Mouse (Mus musculus) testis, postnatal 14 days (tissue): ENCODE data around the gene Col2a1.

Experiments
- DNase-seq: peaks from one replicate; pipeline ENCODE4 v3.0.0; 2021; ENCODE audit warnings: low spot score

Gene Col2a1

GRCm38 (mm10) chr15:98002991-98003821 lies 1.3 kb downstream of the Col2a1 start:
- no peak for DNase-seq

GRCm38 (mm10) chr15:98002113-98002990 lies 2.1 kb downstream of the Col2a1 start:
- no peak for DNase-seq

DNA sequence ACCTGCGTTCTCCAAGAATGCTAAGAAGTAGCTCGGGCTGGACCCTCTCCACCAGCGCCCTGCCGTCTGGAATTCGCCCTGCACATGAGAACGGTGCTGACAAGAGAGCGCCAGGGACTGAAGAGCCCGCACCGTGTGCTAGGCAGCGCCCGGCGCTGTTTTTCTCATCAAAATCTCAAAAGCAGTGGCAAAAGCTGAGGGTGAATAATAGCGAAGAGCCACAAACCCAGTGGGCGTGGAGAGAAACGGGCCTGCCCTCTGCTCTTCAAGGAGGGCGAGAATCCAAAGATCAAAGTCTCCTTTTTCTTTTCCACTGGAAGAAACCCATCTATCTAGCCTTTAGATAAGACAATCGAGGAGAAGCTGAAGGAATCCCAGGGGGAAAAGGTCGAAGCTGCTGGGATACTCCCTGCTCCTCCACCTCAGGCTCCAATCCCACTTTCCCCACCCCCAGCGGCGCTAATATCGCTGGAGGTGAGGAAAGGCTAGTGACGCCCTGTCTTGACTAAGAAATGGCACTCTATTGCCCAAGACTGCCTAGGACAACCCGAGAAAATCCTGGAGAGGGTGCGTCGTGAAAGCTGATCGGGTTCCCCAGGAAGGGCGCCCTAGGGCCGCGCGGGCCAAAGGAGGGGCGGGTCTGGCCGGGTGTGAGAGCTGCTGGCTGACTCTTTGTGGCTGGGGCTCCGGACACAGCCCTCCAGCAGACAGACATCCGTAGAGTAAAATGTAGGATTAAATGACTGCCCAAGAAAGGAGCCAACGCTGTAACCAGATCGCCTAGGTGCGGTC lies 3.0 kb downstream of the Col2a1 start:
- DNase-seq = no peak

DNA sequence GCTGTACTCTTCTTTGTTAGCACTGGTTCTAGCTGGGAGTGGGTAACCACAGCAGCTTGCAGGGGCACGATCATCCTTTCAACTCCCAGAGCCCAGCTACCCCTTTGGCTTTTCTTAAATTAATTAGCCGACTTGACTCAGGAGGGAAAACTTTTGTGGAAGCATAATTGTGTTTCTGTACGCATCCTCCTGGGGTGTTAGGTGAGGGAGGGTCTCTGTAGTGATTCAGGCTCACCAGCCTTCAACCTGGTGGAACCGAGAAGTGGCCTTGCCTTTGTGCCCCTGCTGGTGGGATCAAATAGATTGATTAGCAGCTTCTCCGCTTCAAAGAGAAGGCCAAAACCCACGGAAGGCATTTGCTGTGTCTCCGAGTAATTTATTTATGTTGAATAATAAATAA lies 4.5 kb downstream of the Col2a1 start:
- no peak for DNase-seq

- DNase-seq = no peak
These were observed 4.9 kb downstream of the Col2a1 start for GRCm38 (mm10) chr15:97999546-97999945.

DNA sequence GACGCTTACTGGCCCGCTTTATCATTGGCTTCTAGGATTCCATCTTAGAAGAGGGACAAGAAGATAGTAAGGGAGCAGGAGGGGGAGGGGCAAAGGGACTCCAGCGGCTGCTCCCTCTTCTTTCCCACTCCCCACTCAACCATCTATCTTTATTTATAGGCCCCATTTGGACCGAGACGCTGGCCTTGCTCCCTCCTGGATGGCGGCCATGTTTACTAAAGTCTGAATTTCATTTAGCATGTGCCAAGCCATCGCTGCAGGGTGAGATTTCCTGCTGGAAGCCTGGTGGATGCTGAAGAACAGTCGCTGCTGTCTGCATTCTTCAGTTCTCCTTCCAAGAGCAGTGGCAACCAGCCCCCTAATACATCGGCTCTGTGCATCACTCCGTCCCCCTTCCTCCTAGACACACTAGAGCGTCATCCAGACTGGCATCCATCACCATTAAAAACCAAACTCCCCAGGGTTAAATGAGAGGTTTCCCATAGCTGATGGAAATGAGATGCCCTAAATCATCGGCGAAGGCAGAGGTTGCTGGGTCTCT lies 7.7 kb downstream of the Col2a1 start:
- DNase-seq = no peak

DNA sequence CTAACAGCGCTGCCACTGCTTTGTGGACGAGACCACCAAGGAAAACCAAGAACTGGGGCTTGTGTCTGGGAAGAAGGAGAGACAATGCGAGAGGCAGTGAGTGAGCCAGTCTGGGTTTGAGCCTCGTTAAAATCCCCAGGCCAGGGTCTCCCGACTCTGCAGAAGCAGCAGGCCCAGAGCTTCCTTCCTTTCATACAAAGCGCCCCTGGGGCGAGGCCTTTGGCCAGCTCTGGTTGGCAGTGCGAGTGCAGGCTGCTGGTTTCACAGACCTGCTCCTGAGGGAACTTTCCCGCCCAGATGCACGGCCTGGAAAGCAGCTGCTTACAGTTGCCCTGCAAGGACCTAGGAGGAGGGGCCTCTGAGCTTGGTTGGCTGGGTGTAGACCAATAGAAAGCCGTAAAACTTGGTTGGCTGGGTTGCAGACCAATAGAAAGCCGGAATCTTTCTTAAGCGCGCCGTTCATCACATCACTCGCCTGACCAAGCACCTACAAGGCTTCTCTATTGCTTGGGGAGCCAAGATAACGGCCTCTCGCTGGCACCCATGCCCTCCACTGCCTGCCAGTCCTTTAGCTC lies 11.7 kb downstream of the Col2a1 start:
- peak; percentile 89 for DNase-seq

DNA sequence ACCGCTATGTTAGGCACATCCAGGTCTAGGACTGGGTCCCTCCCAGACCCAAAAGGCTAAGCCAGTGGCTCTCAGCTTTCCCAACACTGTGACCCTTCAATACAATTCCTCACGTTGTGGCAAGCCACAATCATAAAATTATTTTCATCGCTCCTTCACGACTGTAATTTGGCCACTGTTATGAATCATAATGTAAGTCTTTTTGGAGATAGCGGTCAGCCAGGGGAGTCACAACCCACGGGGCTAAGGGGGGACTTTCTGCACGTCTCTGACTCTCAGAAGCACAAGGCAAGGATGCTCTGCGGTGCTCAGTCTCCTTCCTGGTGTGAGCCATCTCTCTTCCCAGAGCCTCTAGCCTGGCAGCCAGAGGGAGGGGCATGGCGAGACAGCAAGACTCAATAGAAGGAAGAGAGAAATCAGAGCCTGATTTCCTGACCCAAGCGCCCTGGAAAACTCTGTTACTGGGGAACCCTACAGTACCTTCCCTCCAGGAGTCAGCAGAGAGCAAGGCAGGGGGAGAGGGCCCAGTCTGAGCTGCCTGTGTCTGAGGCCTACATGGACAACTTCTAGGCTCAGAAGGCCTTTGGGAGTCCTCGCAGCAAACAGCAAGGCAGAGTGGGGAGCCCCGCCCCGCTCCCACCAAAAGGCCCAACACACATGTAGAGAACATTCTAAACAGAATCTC lies 12.3 kb downstream of the Col2a1 start:
- DNase-seq = no peak

DNA sequence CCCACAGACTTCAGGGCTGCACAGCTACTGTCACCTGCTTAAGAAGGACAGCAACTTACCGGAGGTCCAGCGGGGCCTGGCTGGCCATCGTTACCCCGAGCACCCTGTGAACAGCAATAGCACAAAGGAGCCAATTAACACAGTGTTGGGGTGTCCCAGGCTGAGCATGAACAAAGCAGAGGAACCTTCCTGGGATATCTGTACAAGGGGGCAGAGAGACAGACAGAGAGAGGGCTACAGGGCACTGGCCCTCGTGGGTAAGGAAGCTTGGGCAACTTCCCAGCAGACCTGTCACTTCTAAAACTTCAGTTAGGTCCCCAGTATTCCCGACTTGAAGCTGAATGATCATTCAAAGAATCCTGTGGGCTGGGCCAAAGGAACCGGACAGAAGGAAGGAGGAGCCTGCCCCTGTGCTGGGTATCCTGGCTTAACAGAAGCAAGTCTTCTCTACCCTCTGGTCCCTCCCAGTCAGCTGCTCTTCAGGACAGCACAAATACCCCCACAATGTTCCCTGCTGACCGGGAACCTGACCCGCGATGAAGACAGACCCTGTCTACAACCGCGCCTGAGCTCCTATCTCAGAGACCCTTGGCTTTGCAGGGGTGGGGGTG lies 13.1 kb downstream of the Col2a1 start:
- DNase-seq = no peak

DNA sequence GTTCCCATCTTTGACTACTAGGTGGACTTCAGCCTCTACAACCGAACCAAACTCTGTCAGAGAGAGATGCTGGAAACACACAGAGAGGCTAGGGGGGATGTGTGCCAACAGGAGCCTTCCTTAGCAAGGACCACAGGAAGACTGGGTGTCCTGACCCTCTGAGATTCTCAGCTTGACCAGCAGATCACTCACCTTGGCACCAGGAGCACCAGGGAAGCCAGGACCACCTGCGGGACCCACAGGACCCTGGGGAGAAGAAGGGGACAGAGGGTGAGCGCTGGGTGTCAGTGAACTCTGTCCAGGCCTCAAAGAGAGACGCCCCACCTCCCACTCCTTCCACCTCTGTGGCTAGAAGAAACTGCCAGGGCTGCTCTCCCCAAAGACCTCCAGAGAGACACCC lies 13.8 kb downstream of the Col2a1 start:
- DNase-seq = no peak

- DNase-seq = no peak
These were observed 14.4 kb downstream of the Col2a1 start for GRCm38 (mm10) chr15:97990124-97990523.

GRCm38 (mm10) chr15:97989544-97989943 lies 15.0 kb downstream of the Col2a1 start:
- no peak for DNase-seq

DNA sequence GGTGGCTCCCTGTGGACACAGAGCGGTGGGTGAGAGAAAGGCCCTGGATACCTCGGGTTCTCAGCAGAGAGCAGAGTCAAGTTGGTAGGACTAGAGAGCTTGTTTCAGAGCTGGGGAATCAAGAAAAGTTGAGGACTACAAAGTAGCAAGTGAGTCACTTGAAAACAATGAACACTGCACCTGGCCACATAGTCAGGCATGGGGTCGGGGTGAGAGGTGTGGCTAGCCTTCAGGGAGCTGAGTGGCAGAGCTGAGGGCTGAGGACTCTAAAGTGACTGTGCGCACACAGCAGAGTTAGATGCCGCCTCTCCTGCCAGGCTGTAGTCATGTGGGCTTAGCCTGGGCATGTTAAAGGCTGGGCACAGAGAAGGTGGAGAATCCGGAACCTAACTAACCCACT lies 22.9 kb downstream of the Col2a1 start:
- peak; percentile 53 for DNase-seq

GRCm38 (mm10) chr15:97973248-97974005 lies 31.1 kb downstream of the Col2a1 start:
- no peak for DNase-seq

GRCm38 (mm10) chr15:97972580-97972979 lies 31.9 kb downstream of the Col2a1 start:
- DNase-seq = no peak

DNA sequence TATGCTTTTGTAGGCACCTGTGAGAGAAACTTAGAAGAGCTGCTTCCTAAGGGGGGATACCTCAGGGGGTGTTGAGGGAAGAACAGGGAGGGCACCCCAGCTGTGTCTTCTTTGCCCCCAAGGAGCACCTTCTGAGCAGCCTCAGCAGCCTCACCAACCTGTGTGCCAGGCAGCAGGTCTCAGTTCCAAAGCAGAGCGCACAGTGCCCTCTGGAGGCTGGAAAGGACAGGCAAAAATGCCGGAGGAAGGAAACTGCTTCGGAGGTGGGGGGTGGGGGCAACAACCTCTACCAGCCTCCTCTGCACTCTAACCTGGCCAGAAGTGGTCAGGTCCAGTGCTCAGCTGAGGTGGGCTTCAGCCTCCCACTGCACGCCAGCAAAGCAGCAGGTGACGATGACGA lies 34.2 kb downstream of the Col2a1 start:
- no peak for DNase-seq

DNA sequence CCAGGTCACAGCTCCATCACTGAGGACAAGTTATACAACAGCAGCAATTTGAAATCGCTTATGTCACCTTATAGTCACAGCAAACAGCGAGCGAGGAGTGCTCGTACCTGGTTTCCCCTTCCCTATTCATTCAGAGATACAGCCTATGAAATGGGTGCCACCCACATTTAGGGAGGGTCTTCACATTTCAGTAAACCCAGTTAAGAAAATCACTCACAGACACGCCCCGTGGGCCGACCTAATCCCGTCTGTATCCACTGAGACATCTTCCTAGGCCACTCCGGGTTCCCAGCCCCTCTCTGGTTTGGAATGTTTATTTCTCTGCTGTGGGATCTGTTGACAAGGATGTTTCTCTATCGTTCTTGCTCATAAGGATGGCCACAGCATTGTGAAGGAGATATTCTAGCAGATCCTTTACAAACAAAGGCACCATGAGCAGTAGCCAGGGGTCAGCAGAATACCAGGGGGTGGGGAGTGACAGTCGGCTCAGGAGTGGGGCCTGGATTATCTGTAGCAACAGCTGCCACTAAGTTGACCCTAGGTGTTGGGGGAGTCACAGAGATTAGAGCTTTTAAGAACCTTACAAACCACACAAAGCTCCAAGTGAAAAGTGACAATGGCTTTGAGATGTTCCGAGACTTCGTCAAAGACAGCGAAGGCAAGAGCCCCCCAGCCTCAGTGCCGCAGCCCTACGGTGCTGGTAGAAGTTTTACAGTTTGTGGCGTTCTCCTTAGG lies 39.0 kb downstream of the Col2a1 start:
- DNase-seq = no peak

- no peak for DNase-seq
These were observed 39.7 kb downstream of the Col2a1 start for GRCm38 (mm10) chr15:97964836-97965187.
